Mouse (Mus musculus) naive thymus-derived CD4-positive, alpha-beta T cell, adult 2 months (primary cell): ENCODE data around the gene Rilpl1.
"Not testable (repeated sequence)": the region's sequence is repeated elsewhere in the genome, so short reads cannot be mapped to it uniquely, and the experiment has no call there.

Source experiments
- DNase-seq: peaks from one replicate; pipeline ENCODE4 v3.0.0-alpha.2; 2011; ENCODE audit warnings: low read depth

Gene Rilpl1

GRCm38 (mm10) chr5:124530655-124531582, at the start of gene Rilpl1:
Gene Rilpl1 (minus strand): TSS chr5:124531391.
- peak; percentile 68 for DNase-seq

- DNase-seq, result peak; percentile 95
These were observed 47.6 kb upstream of the Rilpl1 start, which contains the start of the genes Eif2b1 and Gtf2h3 for GRCm38 (mm10) chr5:124578633-124579317. Gene Eif2b1 (minus strand): TSS chr5:124579131. Gene Gtf2h3 (plus strand): TSS chr5:124579140.

GRCm38 (mm10) chr5:124575467-124575866, 44.3 kb upstream of the Rilpl1 start:
- DNase-seq, result no peak

- no peak for DNase-seq
These were observed 39.9 kb upstream of the Rilpl1 start for GRCm38 (mm10) chr5:124571068-124571467.

GRCm38 (mm10) chr5:124555145-124555544, 24.0 kb upstream of the Rilpl1 start:
- no peak for DNase-seq

- DNase-seq, result no peak
These were observed 22.4 kb upstream of the Rilpl1 start for GRCm38 (mm10) chr5:124553607-124554006.

- peak; percentile 95 for DNase-seq
These were observed 21.5 kb upstream of the Rilpl1 start, which contains the start of gene Ddx55 for GRCm38 (mm10) chr5:124552558-124553307. Gene Ddx55 (plus strand): TSS chr5:124552864.

GRCm38 (mm10) chr5:124552094-124552472, 20.9 kb upstream of the Rilpl1 start:
- no peak for DNase-seq

- DNase-seq, result peak; percentile 43
These were observed 20.3 kb upstream of the Rilpl1 start for GRCm38 (mm10) chr5:124551349-124552093.

GRCm38 (mm10) chr5:124550737-124551136, 19.5 kb upstream of the Rilpl1 start:
- DNase-seq, result not testable (repeated sequence)

GRCm38 (mm10) chr5:124541602-124541973, 10.4 kb upstream of the Rilpl1 start:
- DNase-seq, result no peak

- peak; percentile 74 for DNase-seq
These were observed 9.9 kb upstream of the Rilpl1 start for GRCm38 (mm10) chr5:124540905-124541601.

GRCm38 (mm10) chr5:124540383-124540786, 9.2 kb upstream of the Rilpl1 start, which contains the start of gene Tmed2:
Gene Tmed2 (plus strand): TSS chr5:124540695.
- DNase-seq, result peak; percentile 94

- DNase-seq, result no peak
These were observed 8.7 kb upstream of the Rilpl1 start for GRCm38 (mm10) chr5:124539905-124540304.

GRCm38 (mm10) chr5:124538813-124539792, 7.9 kb upstream of the Rilpl1 start:
- DNase-seq, result peak; percentile 89

GRCm38 (mm10) chr5:124536776-124537175, 5.6 kb upstream of the Rilpl1 start:
- DNase-seq, result peak; percentile 45

GRCm38 (mm10) chr5:124535016-124535415, 3.8 kb upstream of the Rilpl1 start:
- DNase-seq, result no peak

GRCm38 (mm10) chr5:124532451-124532850, 1.3 kb upstream of the Rilpl1 start:
- DNase-seq, result no peak

GRCm38 (mm10) chr5:124531583-124531930, 366 bp upstream of the Rilpl1 start:
- DNase-seq, result no peak

GRCm38 (mm10) chr5:124529697-124530096, 1.5 kb downstream of the Rilpl1 start:
- DNase-seq, result no peak
